Mouse (Mus musculus): ENCODE results near the gene Slc25a17.

Slc25a17 gene

GRCm38 (mm10) chr15:81360345-81361021 is at the start of gene Slc25a17:
Gene Slc25a17, minus strand, starts transcription at chr15:81360812.
- peak; percentile 96 to 98 for DNase-seq

DNA sequence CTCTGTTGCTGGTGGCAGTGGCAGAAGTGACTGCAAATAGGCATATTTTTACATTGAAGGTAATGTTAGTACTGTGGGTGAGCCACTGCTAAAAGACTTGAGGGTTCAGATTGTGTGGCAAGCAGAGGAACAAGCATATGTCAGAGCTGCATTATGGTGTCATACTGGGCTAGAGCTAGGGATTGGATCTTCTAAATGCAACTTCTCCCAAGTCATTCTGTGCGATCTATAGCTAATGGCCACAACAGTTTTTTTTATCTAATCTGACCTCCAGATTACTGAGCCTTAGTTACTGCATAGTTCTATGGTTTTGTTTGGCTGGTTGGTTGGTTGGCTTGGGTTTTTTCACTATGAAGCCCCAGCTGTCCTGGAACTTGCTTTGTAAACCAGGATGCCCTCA is 47.6 kb upstream of the Slc25a17 start, which contains the start of gene Dnajb7:
Dnajb7 (minus strand) TSS at position 101 of the 400 bp plus-strand sequence.
- DNase-seq: no peak

DNA sequence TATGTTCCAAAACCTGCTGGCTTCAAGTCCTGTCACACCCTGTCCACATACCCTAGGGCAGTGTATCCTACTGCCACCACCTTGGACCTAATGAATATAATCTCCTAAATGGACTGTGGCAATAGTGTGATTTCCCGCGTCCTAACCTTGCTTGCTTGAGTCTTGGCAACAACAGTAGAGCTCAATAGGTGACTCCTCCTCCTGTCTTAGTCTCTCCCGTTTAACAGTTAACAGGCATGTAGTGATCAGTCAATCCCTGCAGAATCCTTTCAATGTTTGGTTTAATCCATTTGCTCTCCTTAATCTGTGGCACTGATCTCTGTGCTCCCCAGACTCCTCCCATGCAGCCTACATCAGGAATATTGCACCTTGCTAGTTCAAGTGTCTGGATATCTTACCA is 44.4 kb upstream of the Slc25a17 start:
- DNase-seq: no peak

DNA sequence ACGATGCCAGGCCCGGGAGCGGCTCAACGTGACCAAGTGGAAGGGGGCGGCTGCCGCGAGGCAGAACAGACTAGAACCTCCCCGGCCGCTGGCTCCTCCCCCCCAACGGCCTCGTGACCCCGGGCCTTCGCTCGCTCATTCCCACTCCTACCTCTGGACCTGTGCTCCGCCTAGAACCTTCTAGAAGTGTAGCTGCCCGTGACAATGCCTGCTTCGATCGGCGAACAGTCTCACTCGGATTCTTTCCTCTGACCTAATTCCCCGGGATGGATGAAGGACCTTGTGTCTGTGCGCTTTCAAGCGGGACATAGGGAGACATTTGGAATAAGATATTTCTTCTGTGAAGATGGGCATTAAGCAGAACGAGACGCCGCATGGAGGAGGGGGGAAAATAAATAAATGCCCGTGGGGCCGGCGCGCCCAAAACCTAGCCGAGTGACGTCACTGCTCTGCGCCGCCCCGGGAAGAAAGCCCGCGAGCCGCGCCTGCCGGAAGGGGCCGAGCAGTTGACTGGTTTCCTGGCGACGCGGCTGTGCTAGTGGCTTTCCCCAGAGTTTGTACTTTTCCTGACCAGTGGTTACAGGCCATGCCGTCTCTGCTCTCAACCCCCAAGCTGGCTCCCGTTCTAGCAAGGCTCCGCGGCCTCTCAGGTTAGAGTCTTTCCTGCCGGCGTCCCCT is 39.2 kb upstream of the Slc25a17 start, which contains the start of the genes St13 and Xpnpep3:
St13 (minus strand) TSS at position 440 of the 678 bp plus-strand sequence.
Xpnpep3 (plus strand) TSS at position 501 of the 678 bp plus-strand sequence.
- peak; percentile 98 to 99 for DNase-seq

- no peak for DNase-seq
Observed at GRCm38 (mm10) chr15:81399297-81399637, 38.7 kb upstream of the Slc25a17 start.

DNA sequence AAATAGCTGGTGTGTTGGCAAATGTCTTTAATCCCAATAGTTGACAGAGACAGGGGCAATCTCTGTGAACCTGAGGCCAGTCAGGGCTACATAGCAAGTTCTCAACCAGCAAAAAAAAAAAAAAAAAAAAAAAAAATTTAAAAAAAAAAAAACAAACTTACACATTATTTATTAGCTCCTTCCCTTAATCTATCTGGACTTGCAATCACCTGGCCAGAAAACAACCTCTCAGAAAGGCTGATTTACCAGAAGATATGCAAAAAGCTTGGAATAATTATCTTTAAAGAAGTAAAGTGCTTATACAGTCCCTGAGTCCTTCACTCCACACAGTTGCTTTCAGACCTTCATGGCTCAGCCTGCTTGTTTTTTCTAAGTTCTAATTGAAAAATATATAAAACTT is 37.6 kb upstream of the Slc25a17 start:
- no peak for DNase-seq

- DNase-seq: peak; percentile 37 to 80
Observed at GRCm38 (mm10) chr15:81394211-81394915, 33.8 kb upstream of the Slc25a17 start.

- peak in 1 of 2 experiments; percentile 49 for DNase-seq
Observed at GRCm38 (mm10) chr15:81392997-81393396, 32.4 kb upstream of the Slc25a17 start.

GRCm38 (mm10) chr15:81386327-81386726 is 25.7 kb upstream of the Slc25a17 start:
- DNase-seq: no peak

- DNase-seq: no peak
Observed at GRCm38 (mm10) chr15:81378845-81379244, 18.2 kb upstream of the Slc25a17 start.

DNA sequence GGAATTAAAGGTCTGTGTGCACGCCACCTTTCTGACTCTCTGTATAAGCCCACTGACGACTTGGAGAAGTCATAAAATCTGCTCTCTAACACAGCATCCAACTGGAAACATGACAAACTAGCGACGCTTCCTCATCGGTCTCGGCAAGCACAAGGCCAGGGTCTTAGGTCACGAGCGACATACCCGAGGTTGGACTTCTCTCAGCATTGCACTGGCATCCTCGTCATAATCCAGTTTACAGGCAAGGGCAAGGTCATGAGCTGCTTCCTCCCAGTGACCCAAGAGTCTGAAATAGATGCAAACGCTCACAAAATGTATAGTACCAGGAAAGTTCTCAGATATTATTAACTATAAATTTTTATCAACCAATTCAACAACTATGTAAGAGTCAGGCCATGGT is 14.0 kb upstream of the Slc25a17 start:
- DNase-seq: no peak

- DNase-seq: no peak
Observed at GRCm38 (mm10) chr15:81370356-81370755, 9.7 kb upstream of the Slc25a17 start.

- DNase-seq: no peak
Observed at GRCm38 (mm10) chr15:81368601-81369000, 8.0 kb upstream of the Slc25a17 start.

DNA sequence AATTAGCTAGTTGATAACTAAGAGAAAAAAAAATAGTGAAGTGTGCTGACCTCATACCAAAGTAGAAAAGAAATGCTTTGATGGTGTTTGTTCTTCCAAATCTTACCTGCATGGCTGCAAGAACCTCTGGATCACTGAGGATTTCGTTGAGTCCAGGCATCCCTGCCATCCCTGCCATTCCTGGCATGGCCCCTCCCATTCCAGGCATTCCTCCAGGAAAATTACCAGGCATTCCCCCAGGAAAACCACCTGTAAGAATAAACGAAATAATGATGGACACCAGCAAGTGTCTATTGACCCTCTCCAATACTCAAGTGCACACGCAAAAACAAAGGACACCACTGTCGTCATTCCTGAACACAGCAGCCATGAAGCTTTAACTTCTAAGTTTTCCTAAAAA is 5.6 kb upstream of the Slc25a17 start:
- peak in 1 of 2 experiments; percentile 45 for DNase-seq

DNA sequence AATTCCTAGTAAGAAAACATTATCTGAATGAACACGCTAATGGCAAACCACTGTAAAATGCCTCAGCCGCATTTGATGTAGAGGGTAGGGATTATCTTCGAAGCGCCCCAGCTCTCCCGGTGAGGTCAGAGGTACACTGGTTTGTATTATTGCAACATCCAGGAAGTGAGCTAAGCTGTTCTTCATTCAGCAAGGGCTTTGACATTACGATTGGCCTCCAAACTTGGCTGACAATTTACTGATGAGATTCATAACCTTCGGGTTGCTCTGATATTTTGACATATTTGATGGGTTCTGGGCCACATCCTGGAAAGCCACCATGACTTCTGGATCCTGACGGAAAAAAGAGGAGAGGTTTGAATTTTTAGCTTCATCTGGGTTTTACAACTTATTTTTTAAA is 4.6 kb upstream of the Slc25a17 start:
- peak in 1 of 2 experiments; percentile 43 for DNase-seq

GRCm38 (mm10) chr15:81364271-81364670 is 3.7 kb upstream of the Slc25a17 start:
- DNase-seq: no peak

GRCm38 (mm10) chr15:81362501-81362900 is 1.9 kb upstream of the Slc25a17 start:
- peak; percentile 21 to 44 for DNase-seq

DNA sequence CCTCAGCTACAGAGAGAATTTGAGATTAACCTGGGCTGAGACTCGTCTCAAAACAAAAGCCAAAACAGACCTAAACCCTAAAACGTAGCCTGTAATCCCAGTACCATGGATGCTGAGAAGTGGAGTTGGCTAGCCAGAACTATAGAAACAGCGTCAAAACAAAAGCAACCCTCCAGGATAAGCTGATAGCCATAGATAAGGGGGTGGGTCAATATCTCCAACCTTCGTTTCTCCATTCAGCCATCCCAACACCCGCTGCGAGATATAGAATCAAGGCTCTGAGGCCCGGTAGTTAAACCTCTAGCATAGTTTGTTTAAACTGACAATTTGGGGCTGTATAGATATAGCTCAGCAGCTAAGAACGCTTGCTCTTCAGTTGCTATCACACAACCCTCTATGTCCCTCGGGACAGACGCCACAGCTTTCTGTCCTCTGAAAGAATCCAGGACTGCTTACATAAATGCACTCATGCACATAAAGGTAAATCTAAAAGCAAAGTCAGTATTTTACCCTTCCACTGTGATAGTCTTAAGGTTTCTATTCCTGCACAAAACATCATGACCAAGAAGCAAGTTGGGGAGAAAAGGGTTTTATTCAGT is 904 bp upstream of the Slc25a17 start:
- DNase-seq: no peak

DNA sequence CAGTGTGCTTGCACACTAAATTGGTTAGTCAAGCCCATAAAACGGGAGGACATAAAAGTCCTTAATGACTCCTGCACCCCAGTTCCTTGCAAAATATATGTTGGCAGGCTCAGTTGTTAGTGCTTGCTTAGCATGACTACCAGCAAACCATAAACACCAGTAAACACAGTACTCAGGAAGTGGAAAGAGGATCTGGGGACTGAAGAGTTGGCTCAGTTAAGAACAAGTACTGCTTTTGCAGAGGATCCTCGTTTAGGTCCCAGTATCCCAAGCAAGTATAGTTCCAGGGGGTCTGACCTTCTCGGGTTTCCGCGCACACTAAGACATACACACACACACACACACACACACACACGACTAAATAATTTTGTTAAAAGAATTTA is 401 bp upstream of the Slc25a17 start:
- no peak for DNase-seq

DNA sequence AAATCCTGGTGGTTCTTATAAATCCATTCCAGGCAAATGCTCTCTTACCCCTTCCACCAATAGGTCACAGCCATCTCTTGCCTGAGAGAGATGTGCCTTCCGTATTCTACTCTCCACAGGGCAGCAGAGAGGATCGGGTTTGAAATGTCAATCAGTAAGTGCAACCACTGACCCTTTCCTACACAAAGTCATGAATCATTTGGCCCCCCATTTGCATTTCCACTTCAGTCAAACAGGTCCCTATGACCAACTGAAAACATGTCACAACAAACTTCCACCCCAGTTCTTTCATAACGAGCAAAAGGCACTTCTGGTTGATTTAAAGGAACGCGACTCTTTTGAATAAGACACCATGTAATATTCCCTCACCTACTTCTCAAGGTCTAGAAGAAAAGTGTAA is 1.2 kb downstream of the Slc25a17 start:
- DNase-seq: no peak

- DNase-seq: peak; percentile 56 to 72
Observed at GRCm38 (mm10) chr15:81358943-81359342, 1.7 kb downstream of the Slc25a17 start.

GRCm38 (mm10) chr15:81356946-81357345 is 3.7 kb downstream of the Slc25a17 start:
- no peak for DNase-seq

DNA sequence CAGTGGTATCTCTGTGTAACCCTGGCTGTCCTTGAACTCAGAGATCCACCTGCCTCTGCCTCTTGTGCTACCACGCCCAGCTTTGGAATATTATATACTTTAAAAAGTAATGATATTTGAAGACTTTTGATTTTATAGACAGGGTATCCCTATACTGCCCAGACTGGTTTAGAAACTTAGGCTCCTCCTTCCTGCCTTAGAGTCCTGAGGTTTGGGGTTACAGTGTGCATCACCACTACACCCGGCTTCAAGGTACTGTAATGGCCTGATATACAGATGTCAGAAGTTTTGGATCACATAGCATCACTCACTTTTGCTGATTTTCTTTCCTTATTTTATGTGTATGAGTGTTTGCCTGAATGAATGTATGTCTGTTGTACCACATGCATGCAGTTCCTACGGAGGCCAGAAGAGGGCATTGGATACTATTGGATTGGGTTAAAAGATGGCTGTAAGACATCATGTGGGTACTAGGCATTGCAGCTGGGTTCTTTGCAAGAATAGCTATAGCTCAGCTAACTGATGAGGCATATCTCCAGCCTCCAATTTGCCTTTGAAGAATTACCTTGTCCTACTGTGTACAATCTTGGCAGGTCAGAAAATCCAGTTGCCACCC is 5.4 kb downstream of the Slc25a17 start:
- peak; percentile 65 to 85 for DNase-seq
